Mouse (Mus musculus): Measurements from ENCODE around the gene Bicc1.

- no peak for TF ChIP-seq CTCF (IDR thresholded peaks at IDR 0.05; ENCODE audit: low read depth)
- no peak for TF ChIP-seq EP300 (IDR thresholded peaks at IDR 0.05; ENCODE audit: low read depth)
Observed at GRCm38 (mm10) chr10:71160449-71160848, 949 bp upstream of the Bicc1 start.
